Mouse (Mus musculus) hindbrain, embryonic 12.5 days (tissue): Measurements from ENCODE around the gene Ces3b. TPM values are rescaled to one million over a fixed set of nuclear protein-coding genes. Genes with fewer than 3 reads are reported as not detected.
"Not testable (repeated sequence)": the region's sequence is repeated elsewhere in the genome, so short reads cannot be mapped to it uniquely, and the experiment has no call there.

Experiments used
- ATAC-seq: fragments of 200-750 bp; cut with Nextera tagmentation; 2 replicates; pipeline ENCODE4 v1.8.0; 2017; ENCODE audit warnings: moderate TSS enrichment; ENCODE audit not compliant: low FRiP score
- H3K27ac ChIP-seq: fragments of 300-500 bp; sonication (generic); 2 replicates; pipeline ENCODE4 v1.5.1; 2016; ENCODE audit warnings: mild to moderate bottlenecking
- H3K27me3 ChIP-seq: fragments of 300-500 bp; sonication (generic); 2 replicates; pipeline ENCODE4 v1.6.1; 2016; ENCODE audit warnings: mild to moderate bottlenecking
- H3K36me3 ChIP-seq: fragments of 300-500 bp; sonication (generic); 2 replicates; pipeline ENCODE4 v1.6.1; 2016; ENCODE audit warnings: mild to moderate bottlenecking
- H3K4me1 ChIP-seq: fragments of 300-500 bp; sonication (generic); 2 replicates; pipeline ENCODE4 v1.6.1; 2016
- H3K4me2 ChIP-seq: fragments of 300-500 bp; sonication (generic); replicated peaks from 2 replicates; pipeline ENCODE4 v1.6.1; 2016; ENCODE audit warnings: mild to moderate bottlenecking
- H3K4me3 ChIP-seq: fragments of 300-500 bp; sonication (generic); 2 replicates; pipeline ENCODE4 v1.5.1; 2016; ENCODE audit warnings: mild to moderate bottlenecking
- H3K9ac ChIP-seq: fragments of 300-500 bp; sonication (generic); 2 replicates; pipeline ENCODE4 v1.6.1; 2016; ENCODE audit warnings: mild to moderate bottlenecking, moderate library complexity
- H3K9me3 ChIP-seq: fragments of 300-500 bp; sonication (generic); replicated peaks from 2 replicates; pipeline ENCODE4 v1.6.1; 2016; ENCODE audit warnings: mild to moderate bottlenecking
- WGBS: fragments of 180-500 bp; shearing (Covaris S2); methylation state at CpG from one replicate; pipeline ENCODE4 v1.1.7; 2016; 5-methylcytosine and 5-hydroxymethylcytosine counted together
- polyA plus RNA-seq: library from polyadenylated mRNA; unstranded; fragments of >200 nt; fragmentation: Nextera tagmentation; extraction: Ambion mirVana; gene quantifications from 2 replicates; pipeline ENCODE4 v1.2.1, GENCODE M21; 2016

The Ces3b gene
- not detected in 2 replicates for polyA plus RNA-seq

- no peak within 1 kb of the TSS for H3K27ac ChIP-seq
- H3K4me2 ChIP-seq, result no peak within 1 kb of the TSS
- H3K4me1 ChIP-seq, result no peaks in the 10 kb centered on the region
- WGBS, result 81% methylated on average over 7 of the region's 7 CpGs
- no peaks in the 10 kb centered on the region for H3K27me3 ChIP-seq
- H3K4me3 ChIP-seq, result no peak within 1 kb of the TSS
- no peak within 1 kb of the TSS for H3K9ac ChIP-seq
- no peaks in the 10 kb centered on the region for H3K36me3 ChIP-seq
- no peak for ATAC-seq
- no peaks in the 10 kb centered on the region for H3K9me3 ChIP-seq
Observed at GRCm38 (mm10) chr8:105083449-105084050, at the start of gene Ces3b. Ces3b (plus strand) TSS chr8:105083753.

- no peaks in the 10 kb centered on the region for H3K36me3 ChIP-seq
- H3K9ac ChIP-seq, result no peak overlapping the region
- no peaks in the 10 kb centered on the region for H3K27me3 ChIP-seq
- H3K27ac ChIP-seq, result no peak overlapping the region
- no peak for ATAC-seq
- 71% methylated on average over 1 of the region's 1 CpGs for WGBS
- no peak overlapping the region for H3K4me2 ChIP-seq
- no peaks in the 10 kb centered on the region for H3K4me1 ChIP-seq
- no peaks in the 10 kb centered on the region for H3K9me3 ChIP-seq
- no peak overlapping the region for H3K4me3 ChIP-seq
Observed at GRCm38 (mm10) chr8:105043510-105043909, 40.0 kb upstream of the Ces3b start.

- Histone ChIP-seq H3K9ac (no peak overlapping the region), H3K27ac (no peak overlapping the region), H3K9me3 (no peaks in the 10 kb centered on the region), H3K4me1 (no peaks in the 10 kb centered on the region), H3K36me3 (no peaks in the 10 kb centered on the region), H3K27me3 (no peaks in the 10 kb centered on the region), H3K4me2 (no peak overlapping the region), H3K4me3 (no peak overlapping the region)
- no peak for ATAC-seq
- 88% methylated on average over 3 of the region's 3 CpGs for WGBS
Observed at GRCm38 (mm10) chr8:105045824-105046401, 37.6 kb upstream of the Ces3b start.

- Histone ChIP-seq H3K9me3 (no peaks in the 10 kb centered on the region), H3K27ac (no peak within 1 kb of the TSS), H3K36me3 (no peaks in the 10 kb centered on the region), H3K4me2 (no peak within 1 kb of the TSS), H3K9ac (no peak within 1 kb of the TSS), H3K27me3 (no peaks in the 10 kb centered on the region), H3K4me3 (no peak within 1 kb of the TSS), H3K4me1 (no peaks in the 10 kb centered on the region)
- no peak for ATAC-seq
- WGBS, result 75% methylated on average over 3 of the region's 3 CpGs
Observed at GRCm38 (mm10) chr8:105048371-105048854, 35.1 kb upstream of the Ces3b start, which contains the start of gene Ces3a. Ces3a (plus strand) TSS chr8:105048601.

GRCm38 (mm10) chr8:105056211-105056610 lies 27.3 kb upstream of the Ces3b start:
- WGBS, result 89% methylated on average over 4 of the region's 4 CpGs

GRCm38 (mm10) chr8:105060056-105060455 lies 23.5 kb upstream of the Ces3b start:
- Histone ChIP-seq H3K9me3 (no peaks in the 10 kb centered on the region), H3K36me3 (no peaks in the 10 kb centered on the region), H3K9ac (no peak overlapping the region), H3K27me3 (no peaks in the 10 kb centered on the region), H3K4me1 (no peaks in the 10 kb centered on the region), H3K4me3 (no peak overlapping the region), H3K4me2 (no peak overlapping the region), H3K27ac (no peak overlapping the region)
- no peak for ATAC-seq

More at GRCm38 (mm10) chr8:105056211-105056610, 27.3 kb upstream of the Ces3b start:
- Histone ChIP-seq H3K9me3 (no peaks in the 10 kb centered on the region), H3K4me2 (no peak overlapping the region), H3K4me3 (no peak overlapping the region), H3K27ac (no peak overlapping the region), H3K36me3 (no peaks in the 10 kb centered on the region), H3K27me3 (no peaks in the 10 kb centered on the region), H3K4me1 (no peaks in the 10 kb centered on the region), H3K9ac (no peak overlapping the region)
- ATAC-seq, result no peak

GRCm38 (mm10) chr8:105066761-105067160 lies 16.8 kb upstream of the Ces3b start:
- Histone ChIP-seq H3K4me1 (no peaks in the 10 kb centered on the region), H3K27me3 (no peaks in the 10 kb centered on the region), H3K4me2 (no peak overlapping the region), H3K4me3 (no peak overlapping the region), H3K36me3 (no peaks in the 10 kb centered on the region), H3K27ac (no peak overlapping the region), H3K9me3 (no peaks in the 10 kb centered on the region), H3K9ac (no peak overlapping the region)
- 0% methylated on average over 1 of the region's 1 CpGs for WGBS
- ATAC-seq, result no peak

GRCm38 (mm10) chr8:105067905-105068304 lies 15.6 kb upstream of the Ces3b start:
- not testable (repeated sequence) for H3K4me2 ChIP-seq, H3K27ac ChIP-seq, H3K4me1 ChIP-seq, ATAC-seq, H3K4me3 ChIP-seq, H3K9ac ChIP-seq, H3K9me3 ChIP-seq, H3K36me3 ChIP-seq, H3K27me3 ChIP-seq
- 70% methylated on average over 7 of the region's 7 CpGs for WGBS

GRCm38 (mm10) chr8:105068971-105069370 lies 14.6 kb upstream of the Ces3b start:
- H3K9ac ChIP-seq, result no peak overlapping the region
- no peak overlapping the region for H3K4me3 ChIP-seq
- no peaks in the 10 kb centered on the region for H3K27me3 ChIP-seq
- no peaks in the 10 kb centered on the region for H3K4me1 ChIP-seq
- no peak for ATAC-seq
- no peaks in the 10 kb centered on the region for H3K36me3 ChIP-seq
- H3K4me2 ChIP-seq, result no peak overlapping the region
- H3K27ac ChIP-seq, result no peak overlapping the region
- H3K9me3 ChIP-seq, result no peaks in the 10 kb centered on the region

GRCm38 (mm10) chr8:105076601-105077000 lies 7.0 kb upstream of the Ces3b start:
- Histone ChIP-seq H3K4me2 (no peak overlapping the region), H3K9ac (no peak overlapping the region), H3K27me3 (no peaks in the 10 kb centered on the region), H3K27ac (no peak overlapping the region), H3K36me3 (no peaks in the 10 kb centered on the region), H3K4me3 (no peak overlapping the region), H3K9me3 (no peaks in the 10 kb centered on the region), H3K4me1 (no peaks in the 10 kb centered on the region)
- 90% methylated on average over 4 of the region's 4 CpGs for WGBS
- no peak for ATAC-seq

GRCm38 (mm10) chr8:105077071-105077470 lies 6.5 kb upstream of the Ces3b start:
- no peaks in the 10 kb centered on the region for H3K36me3 ChIP-seq
- H3K4me3 ChIP-seq, result no peak overlapping the region
- H3K9me3 ChIP-seq, result no peaks in the 10 kb centered on the region
- H3K9ac ChIP-seq, result no peak overlapping the region
- H3K4me2 ChIP-seq, result no peak overlapping the region
- H3K27me3 ChIP-seq, result no peaks in the 10 kb centered on the region
- ATAC-seq, result no peak
- WGBS, result 73% methylated on average over 6 of the region's 6 CpGs
- H3K4me1 ChIP-seq, result no peaks in the 10 kb centered on the region
- no peak overlapping the region for H3K27ac ChIP-seq

GRCm38 (mm10) chr8:105078591-105078990 lies 5.0 kb upstream of the Ces3b start:
- H3K27me3 ChIP-seq, result no peaks in the 10 kb centered on the region
- no peak overlapping the region for H3K27ac ChIP-seq
- WGBS, result 87% methylated on average over 5 of the region's 5 CpGs
- no peak for ATAC-seq
- no peak overlapping the region for H3K4me2 ChIP-seq
- no peaks in the 10 kb centered on the region for H3K4me1 ChIP-seq
- H3K9me3 ChIP-seq, result no peaks in the 10 kb centered on the region
- H3K4me3 ChIP-seq, result no peak overlapping the region
- no peaks in the 10 kb centered on the region for H3K36me3 ChIP-seq
- no peak overlapping the region for H3K9ac ChIP-seq

GRCm38 (mm10) chr8:105080814-105081336 lies 2.7 kb upstream of the Ces3b start:
- WGBS, result 76% methylated on average over 5 of the region's 5 CpGs
- H3K27ac ChIP-seq, result no peak overlapping the region
- H3K4me1 ChIP-seq, result no peaks in the 10 kb centered on the region
- ATAC-seq, result no peak
- no peaks in the 10 kb centered on the region for H3K27me3 ChIP-seq
- H3K4me2 ChIP-seq, result no peak overlapping the region
- H3K4me3 ChIP-seq, result no peak overlapping the region
- H3K9me3 ChIP-seq, result no peaks in the 10 kb centered on the region
- H3K9ac ChIP-seq, result no peak overlapping the region
- no peaks in the 10 kb centered on the region for H3K36me3 ChIP-seq
